In genomic region chr14:34085731-34086130, GRCm38 (mm10) we compare ENCODE assay signal across 13 mouse cellular contexts. TPM values are rescaled to one million over a fixed set of nuclear protein-coding genes. Genes with fewer than 3 reads are reported as not detected.
DNase-seq lines count a peak whose midpoint lies in the region; ATAC-seq and TF ChIP-seq lines count a peak whose summit lies in the region.
"Had no signal": no experiment of that assay in that cellular context is flagged by ENCODE, and none has a peak within 500 bp of the region (broad histone marks: within the 10 kb centered on the region; RNA-seq: fewer than 3 reads in every experiment).

TSS of gene Anxa8 (plus strand) at chr14:34085981.

- no peak within 1 kb of the TSS for H3K4me3 ChIP-seq in gastrocnemius, adult 2 months
- no peak within 1 kb of the TSS for H3K4me3 ChIP-seq in embryonic facial prominence, embryonic 10.5 days
- H3K4me3 ChIP-seq in stomach, embryonic 15.5 days (replicated peaks): peak within 1 kb of the TSS; percentile 16
- no peak within 1 kb of the TSS for H3K4me3 ChIP-seq in neural tube, embryonic 15.5 days (replicated peaks)
- H3K4me3 ChIP-seq: heart, embryonic 15.5 days had no signal

- no peaks in the 10 kb centered on the region for H3K4me1 ChIP-seq in embryonic facial prominence, embryonic 10.5 days
- no peaks in the 10 kb centered on the region; the same call in 1 of the 2 replicates for H3K4me1 ChIP-seq in stomach, embryonic 15.5 days
- H3K4me1 ChIP-seq in neural tube, embryonic 15.5 days: no peaks in the 10 kb centered on the region
- H3K4me1 ChIP-seq: heart, embryonic 15.5 days had no signal

- no peaks in the 10 kb centered on the region; the same call in 1 of the 2 replicates for H3K27me3 ChIP-seq in embryonic facial prominence, embryonic 10.5 days (replicated peaks; ENCODE audit: low read depth, poor library complexity, severe bottlenecking)
- no peaks in the 10 kb centered on the region for H3K27me3 ChIP-seq in stomach, embryonic 15.5 days (replicated peaks)
- H3K27me3 ChIP-seq in neural tube, embryonic 15.5 days (replicated peaks): no peaks in the 10 kb centered on the region

- H3K36me3 ChIP-seq in embryonic facial prominence, embryonic 10.5 days (replicated peaks): no peaks in the 10 kb centered on the region
- H3K36me3 ChIP-seq in stomach, embryonic 15.5 days: no peaks in the 10 kb centered on the region
- H3K36me3 ChIP-seq in neural tube, embryonic 15.5 days: no peaks in the 10 kb centered on the region
- H3K36me3 ChIP-seq: heart, embryonic 15.5 days had no signal

- peak within 1 kb of the TSS; percentile 35; the same call in 1 of the 2 replicates for H3K27ac ChIP-seq in gastrocnemius, adult 2 months
- no peak within 1 kb of the TSS for H3K27ac ChIP-seq in embryonic facial prominence, embryonic 10.5 days (replicated peaks)
- peak within 1 kb of the TSS; percentile 57 for H3K27ac ChIP-seq in stomach, embryonic 15.5 days
- H3K27ac ChIP-seq in neural tube, embryonic 15.5 days (replicated peaks): no peak within 1 kb of the TSS
- H3K27ac ChIP-seq: heart, embryonic 15.5 days; hindbrain, postnatal 0 days had no signal

- peak; percentile 83 for ATAC-seq in stomach, embryonic 15.5 days (ENCODE audit: insufficient read depth, low FRiP score, low read depth)
- no peak for ATAC-seq in neural tube, embryonic 15.5 days (ENCODE audit: low FRiP score)
- ATAC-seq: hindbrain, postnatal 0 days had no signal

- TF ChIP-seq CTCF in gastrocnemius, adult 2 months (IDR thresholded peaks at IDR 0.05): no peak

- 78% methylated on average over 4 of the region's 4 CpGs for WGBS in embryonic facial prominence, embryonic 10.5 days
- WGBS in stomach, embryonic 15.5 days: 28% methylated on average over 4 of the region's 4 CpGs
- WGBS in neural tube, embryonic 15.5 days: 76% methylated on average over 4 of the region's 4 CpGs

- H3K9ac ChIP-seq in stomach, embryonic 15.5 days: no peak within 1 kb of the TSS
- no peak within 1 kb of the TSS for H3K9ac ChIP-seq in neural tube, embryonic 15.5 days (replicated peaks)
- H3K9ac ChIP-seq: heart, embryonic 15.5 days had no signal

- H3K9me3 ChIP-seq in embryonic facial prominence, embryonic 10.5 days: no peaks in the 10 kb centered on the region
- H3K9me3 ChIP-seq in stomach, embryonic 15.5 days: no peaks in the 10 kb centered on the region
- no peaks in the 10 kb centered on the region for H3K9me3 ChIP-seq in neural tube, embryonic 15.5 days (replicated peaks)
- H3K9me3 ChIP-seq: heart, embryonic 15.5 days had no signal

- intact Hi-C loops in gastrocnemius, adult 2 months (cut with DNase I): loop anchor here (10.0 kb wide), 2 partner anchors 119 to 279 kb away; partner anchors contain the start of gene Gprin2
- intact Hi-C loops in gastrocnemius, postnatal 14 days (cut with DNase I; ENCODE audit: low total_unique reads): loop anchor here (10.0 kb wide), 1 partner anchor 119 kb away; the partner anchor contains the start of gene Gprin2

- peak within 1 kb of the TSS; percentile 9 for H3K4me2 ChIP-seq in stomach, embryonic 15.5 days
- H3K4me2 ChIP-seq in neural tube, embryonic 15.5 days: no peak within 1 kb of the TSS
- H3K4me2 ChIP-seq: heart, embryonic 15.5 days had no signal

- peak; percentile 55 for DNase-seq in gastrocnemius, adult 2 months
- no peak for DNase-seq in gastrocnemius, postnatal 14 days
- peak; percentile 22 for DNase-seq in embryonic facial prominence, embryonic 10.5 days (ENCODE audit: low spot score)
- peak; percentile 64 to 76 for DNase-seq in lung, adult 18-20 months
- no peak for DNase-seq in layer of hippocampus, postnatal 25 days (ENCODE audit: extremely low spot score in 1 of 2, low spot score in 1 of 2)
- DNase-seq in adrenal gland, postnatal 25 days: no peak
- DNase-seq: adrenal gland, postnatal 10 days; thymus, postnatal 4 days had no signal

RNA-seq across cellular contexts. Expression of gene Anxa8, which starts in this region (rescaled TPM):
- 1 to 10 TPM; 1.1 TPM for total RNA-seq in gastrocnemius, adult 2 months (2021)
- total RNA-seq in gastrocnemius, postnatal 14 days (2021): under 1 TPM; 0.72 to 0.89 TPM
- 2.5 and 3.6 TPM in 2 replicates for polyA plus RNA-seq in embryonic facial prominence, embryonic 10.5 days (2016; fragmentation: Nextera tagmentation; extraction: Ambion mirVana)
- 27.8 and 40.7 TPM in 2 replicates for polyA plus RNA-seq in stomach, embryonic 15.5 days (2015; fragmentation: Nextera tagmentation; extraction: Ambion mirVana)
- 0.41 and 3.7 TPM in 2 replicates for polyA plus RNA-seq in neural tube, embryonic 15.5 days (2015; fragmentation: Nextera tagmentation; extraction: Ambion mirVana)
- total RNA-seq in layer of hippocampus, postnatal 25 days (2021): under 1 TPM in 1 of 2 experiments, not detected in 1; 0.15 TPM
- 1.3 and 2.1 TPM in 2 replicates for total RNA-seq in adrenal gland, postnatal 25 days (2021)
- total RNA-seq: hindbrain, postnatal 0 days; megakaryocyte, adult 5-6 weeks had no signal

Comparison
In these comparisons a context has a peak if more than half of its experiments do, and no peak if none do; other contexts are left out.
1. DNase-seq: peak in gastrocnemius, adult 2 months (single experiment), embryonic facial prominence, embryonic 10.5 days (single experiment) and lung, adult 18-20 months (2 of 2); none in gastrocnemius, postnatal 14 days (single experiment), layer of hippocampus, postnatal 25 days (0 of 2) and adrenal gland, postnatal 25 days (single experiment).
2. H3K27ac ChIP-seq: peak in gastrocnemius, adult 2 months (single experiment) and stomach, embryonic 15.5 days (single experiment); none in embryonic facial prominence, embryonic 10.5 days (single experiment) and neural tube, embryonic 15.5 days (single experiment).